Mouse (Mus musculus) bone marrow macrophage, adult 2 months (primary cell): ENCODE results near the gene Tshz2.

ENCODE experiments used
- CTCF ChIP-seq: IDR thresholded peaks from 2 replicates; pipeline ENCODE4 v1.5.1; 2012; ENCODE audit warnings: low read depth, mild to moderate bottlenecking, low read length, moderate library complexity
- POLR2A ChIP-seq: IDR thresholded peaks from 2 replicates; pipeline ENCODE4 v1.6.1; 2012; ENCODE audit warnings: mild to moderate bottlenecking, low read depth, low read length, borderline replicate concordance

DNA sequence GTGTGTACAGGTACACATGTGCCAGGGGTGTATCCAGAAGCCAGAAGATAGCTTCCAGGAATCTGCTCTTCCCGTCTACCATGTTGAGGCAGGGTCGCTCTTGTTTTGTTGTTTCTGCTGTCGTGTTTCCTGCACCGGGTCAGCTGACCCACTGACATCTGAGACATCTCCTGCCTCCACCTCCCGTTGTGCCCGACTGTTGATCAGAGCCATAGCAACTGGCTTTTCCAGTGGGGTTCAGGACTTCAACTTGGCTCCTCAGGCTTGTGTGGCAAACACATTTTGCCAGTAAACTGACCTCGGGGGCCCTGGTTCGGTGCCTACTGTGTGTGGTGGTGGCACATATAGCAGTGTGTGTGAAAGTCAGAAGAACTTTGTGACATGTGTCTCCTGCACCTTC lies 129.5 kb downstream of the Tshz2 start:
- TF ChIP-seq CTCF: no peak
- TF ChIP-seq POLR2A: no peak
